Mouse (Mus musculus) C2C12 (cell line): Measurements from ENCODE around the gene Slc6a2. TPM values are rescaled to one million over a fixed set of nuclear protein-coding genes. Genes with fewer than 3 reads are reported as not detected.

Experiments used
- H3K27me3 ChIP-seq: one replicate; pipeline ENCODE4 v1.6.1; 2011; ENCODE audit not compliant: control insufficient read depth, insufficient read depth, insufficient read length
- H3K36me3 ChIP-seq: one replicate; pipeline ENCODE4 v1.6.1; 2011; ENCODE audit not compliant: control insufficient read depth, insufficient read depth
- H3K4me3 ChIP-seq: one replicate; pipeline ENCODE4 v1.5.1; 2011; ENCODE audit warnings: mild to moderate bottlenecking, control low read depth; ENCODE audit not compliant: poor library complexity, insufficient read depth, severe bottlenecking
- H3K79me2 ChIP-seq: one replicate; pipeline ENCODE4 v1.6.1; 2011; ENCODE audit not compliant: control insufficient read depth, insufficient read depth
- H3K79me3 ChIP-seq: one replicate; pipeline ENCODE4 v1.6.1; 2011; ENCODE audit warnings: low read depth, control low read depth
- H3ac ChIP-seq: one replicate; pipeline ENCODE3; 2011; ENCODE audit warnings: low read depth; ENCODE audit not compliant: control insufficient read depth, insufficient read length
- CEBPB ChIP-seq: IDR thresholded peaks from one replicate; pipeline ENCODE4 v1.6.1; 2011; ENCODE audit warnings: low read depth, mild to moderate bottlenecking, control low read depth, moderate library complexity
- CTCF ChIP-seq: IDR thresholded peaks from one replicate; pipeline ENCODE4 v1.5.1; 2011; ENCODE audit not compliant: control insufficient read depth, insufficient read depth, insufficient read length
- FOSL1 ChIP-seq: IDR thresholded peaks from one replicate; pipeline ENCODE4 v1.8.0; 2011; ENCODE audit warnings: mild to moderate bottlenecking, low read length; ENCODE audit not compliant: poor library complexity, insufficient read depth, severe bottlenecking
- MAX ChIP-seq: IDR thresholded peaks from one replicate; pipeline ENCODE4 v1.6.1; 2011; ENCODE audit warnings: mild to moderate bottlenecking, control low read depth
- MYOD1 ChIP-seq: IDR thresholded peaks from one replicate; pipeline ENCODE4 v1.6.1; 2011; ENCODE audit warnings: low read depth; ENCODE audit not compliant: control insufficient read depth, insufficient read length
- MYOG ChIP-seq: IDR thresholded peaks from one replicate; pipeline ENCODE4 v1.6.1; 2011; ENCODE audit not compliant: control insufficient read depth, insufficient read length; ENCODE audit errors: extremely low read depth
- USF1 ChIP-seq: IDR thresholded peaks from one replicate; pipeline ENCODE4 v1.6.1; 2011; ENCODE audit warnings: low read depth, mild to moderate bottlenecking, control low read depth, moderate library complexity
- polyA plus RNA-seq: library from polyadenylated mRNA; unstranded; fragments of >200 nt; fragmentation: generic; extraction: Trizol; gene quantifications from one replicate; pipeline ENCODE4 v1.2.1, GENCODE M21; 2012; ENCODE audit warnings: missing spikeins

The Slc6a2 gene
- polyA plus RNA-seq, 1 experiment: not detected

DNA sequence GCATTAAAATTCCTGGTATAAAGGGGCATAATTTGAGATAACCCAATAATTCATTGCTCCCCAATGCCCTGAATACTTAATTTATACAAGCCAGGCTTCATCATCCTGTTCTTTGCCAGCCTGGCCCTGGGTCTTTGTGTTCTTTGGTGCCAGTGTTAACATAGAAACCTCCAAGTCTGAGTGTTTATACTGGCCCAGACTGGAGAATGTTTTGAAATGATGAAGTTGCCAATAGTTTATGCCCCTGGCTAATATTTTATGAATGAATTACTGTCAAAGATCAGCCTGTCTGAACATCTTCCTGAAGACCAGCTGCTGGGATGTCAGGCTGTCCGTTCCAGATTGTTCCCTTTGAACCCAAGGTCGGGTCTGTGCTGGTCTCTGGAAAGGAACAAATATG, 4.7 kb downstream of the Slc6a2 start:
- no peaks in the 10 kb centered on the region for H3K36me3 ChIP-seq
- H3K79me2 ChIP-seq: no peaks in the 10 kb centered on the region
- H3K27me3 ChIP-seq: peaks cover 11% of the 10 kb centered on the region
- no peak for TF ChIP-seq CEBPB
- no peak for TF ChIP-seq FOSL1
- no peak for TF ChIP-seq MYOD1
- TF ChIP-seq CTCF: no peak
- no peak for TF ChIP-seq MAX
- no peak for TF ChIP-seq USF1
- TF ChIP-seq MYOG: no peak
- H3ac ChIP-seq: no peak overlapping the region
- H3K79me3 ChIP-seq: no peaks in the 10 kb centered on the region
- H3K4me3 ChIP-seq: no peak overlapping the region

DNA sequence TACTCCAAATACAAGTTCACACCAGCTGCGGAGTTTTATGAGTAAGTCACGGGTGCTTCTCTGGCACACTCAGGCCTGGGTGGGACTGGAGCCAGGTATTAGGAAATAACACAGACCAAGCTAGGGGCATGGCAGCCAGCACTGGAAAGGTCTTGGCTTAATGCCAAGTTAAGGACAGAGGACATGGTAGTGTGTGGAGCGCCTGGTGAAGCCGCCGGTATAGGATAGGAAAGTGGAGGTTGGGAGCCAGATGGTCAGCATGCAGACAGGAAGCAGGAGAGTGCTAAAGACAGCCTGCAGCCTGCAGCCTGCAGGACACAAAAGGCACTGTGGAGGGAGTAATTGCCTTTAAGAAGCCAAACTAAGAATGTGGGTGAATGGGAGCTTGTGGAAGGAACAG, 13.1 kb downstream of the Slc6a2 start:
- no peaks in the 10 kb centered on the region for H3K36me3 ChIP-seq
- TF ChIP-seq USF1: no peak
- no peak for TF ChIP-seq CEBPB
- no peak for TF ChIP-seq MAX
- TF ChIP-seq CTCF: no peak
- no peak for TF ChIP-seq MYOG
- no peak for TF ChIP-seq MYOD1
- TF ChIP-seq FOSL1: no peak
- H3K27me3 ChIP-seq: no peaks in the 10 kb centered on the region
- H3K4me3 ChIP-seq: no peak overlapping the region
- no peaks in the 10 kb centered on the region for H3K79me2 ChIP-seq
- H3ac ChIP-seq: no peak overlapping the region
- H3K79me3 ChIP-seq: no peaks in the 10 kb centered on the region

DNA sequence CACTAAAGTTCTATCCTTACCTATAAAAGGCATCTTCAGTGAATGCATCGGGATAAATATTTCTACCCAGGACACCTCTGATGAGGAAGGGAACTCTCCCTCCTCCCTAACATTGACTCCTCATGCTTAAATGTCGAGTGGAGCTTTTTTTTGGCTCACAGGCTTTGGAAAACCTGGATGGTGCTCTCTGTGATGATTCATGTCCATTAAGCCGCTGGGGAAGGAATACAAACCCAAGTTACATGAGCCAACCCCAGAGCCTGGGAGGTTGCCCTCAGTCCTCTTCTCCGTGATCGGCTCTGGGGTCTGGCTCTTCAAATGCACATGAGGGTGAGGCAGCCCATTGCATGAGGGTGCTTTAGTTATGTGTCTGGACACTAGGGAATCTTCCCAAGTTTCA, 16.8 kb downstream of the Slc6a2 start:
- no peak for TF ChIP-seq MYOG
- no peak for TF ChIP-seq CTCF
- no peak for TF ChIP-seq CEBPB
- TF ChIP-seq FOSL1: no peak
- no peak for TF ChIP-seq MAX
- no peak for TF ChIP-seq MYOD1
- TF ChIP-seq USF1: no peak
- no peaks in the 10 kb centered on the region for H3K27me3 ChIP-seq
- H3K79me3 ChIP-seq: no peaks in the 10 kb centered on the region
- H3K36me3 ChIP-seq: no peaks in the 10 kb centered on the region
- no peaks in the 10 kb centered on the region for H3K79me2 ChIP-seq
- H3K4me3 ChIP-seq: no peak overlapping the region
- H3ac ChIP-seq: no peak overlapping the region

DNA sequence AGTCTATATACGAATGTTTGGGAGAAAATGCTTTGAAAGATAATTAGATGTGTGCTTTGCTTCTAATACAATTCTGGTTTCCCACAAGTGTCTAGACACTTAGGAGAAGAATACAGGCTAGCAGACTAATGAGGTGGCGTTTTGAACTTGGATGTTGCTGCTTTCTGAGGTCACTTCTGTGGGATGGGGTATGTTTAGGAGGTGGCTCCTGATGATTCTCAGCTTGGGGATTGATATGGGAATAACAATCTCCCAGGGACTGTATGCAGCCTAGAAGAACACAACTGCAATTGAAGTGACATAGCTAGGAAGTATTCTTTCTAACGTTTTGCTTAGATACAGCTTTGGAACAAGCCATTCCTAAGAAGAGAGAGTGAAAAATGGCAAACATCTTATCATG, 22.6 kb downstream of the Slc6a2 start:
- no peak overlapping the region for H3K4me3 ChIP-seq
- H3K27me3 ChIP-seq: no peaks in the 10 kb centered on the region
- H3ac ChIP-seq: no peak overlapping the region
- no peaks in the 10 kb centered on the region for H3K79me3 ChIP-seq
- no peaks in the 10 kb centered on the region for H3K79me2 ChIP-seq
- H3K36me3 ChIP-seq: no peaks in the 10 kb centered on the region
- TF ChIP-seq MYOG (no peak), USF1 (no peak)

DNA sequence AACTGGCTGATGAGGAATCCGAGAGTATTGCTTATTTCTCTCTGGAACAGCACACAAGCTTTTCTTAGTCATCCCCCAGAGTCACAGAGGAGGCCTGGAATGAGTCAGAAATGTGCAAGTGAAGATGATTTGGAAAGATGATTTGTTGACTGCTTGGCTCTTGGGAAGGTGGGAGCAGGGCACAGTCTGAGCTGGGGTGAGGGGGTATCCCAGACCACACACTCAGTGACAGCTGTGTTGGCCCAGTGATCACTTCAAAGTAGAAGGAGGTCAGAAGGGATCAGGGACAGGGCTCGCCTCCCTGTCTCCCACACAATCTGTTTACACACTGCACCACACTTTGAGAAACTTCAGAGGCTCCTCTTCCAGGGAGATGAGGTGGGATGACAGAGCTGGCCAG, 24.5 kb downstream of the Slc6a2 start:
- no peaks in the 10 kb centered on the region for H3K79me3 ChIP-seq
- TF ChIP-seq CEBPB: no peak
- no peak for TF ChIP-seq CTCF
- no peak for TF ChIP-seq MYOD1
- TF ChIP-seq FOSL1: no peak
- TF ChIP-seq MAX: no peak
- TF ChIP-seq USF1: no peak
- no peak for TF ChIP-seq MYOG
- H3ac ChIP-seq: no peak overlapping the region
- H3K27me3 ChIP-seq: no peaks in the 10 kb centered on the region
- H3K79me2 ChIP-seq: no peaks in the 10 kb centered on the region
- no peaks in the 10 kb centered on the region for H3K36me3 ChIP-seq
- no peak overlapping the region for H3K4me3 ChIP-seq

DNA sequence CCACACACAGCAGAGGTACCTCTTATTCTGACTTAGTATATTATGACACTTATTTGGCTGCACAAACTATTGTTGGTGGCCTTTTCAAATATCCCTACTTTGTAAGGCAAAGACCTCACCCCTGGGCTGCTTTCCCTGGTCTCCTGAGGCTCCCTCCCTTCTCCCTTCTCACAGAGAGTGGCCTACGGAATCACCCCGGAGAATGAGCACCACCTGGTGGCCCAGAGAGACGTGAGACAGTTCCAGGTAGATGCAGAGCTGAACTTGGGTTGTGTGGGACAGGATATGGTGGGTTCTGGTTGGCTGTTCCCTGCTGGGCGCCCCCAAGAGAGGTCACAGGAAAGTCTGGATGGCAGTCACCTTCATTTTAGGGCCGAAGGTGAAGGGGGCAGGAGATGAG, 37.0 kb downstream of the Slc6a2 start:
- TF ChIP-seq MYOD1 (no peak), CTCF (peak; percentile 20)
- H3K27me3 ChIP-seq: no peaks in the 10 kb centered on the region
- no peak overlapping the region for H3ac ChIP-seq

More for the DNA sequence above, 37.0 kb downstream of the Slc6a2 start:
- no peak overlapping the region for H3K4me3 ChIP-seq
- no peaks in the 10 kb centered on the region for H3K79me3 ChIP-seq
- H3K36me3 ChIP-seq: no peaks in the 10 kb centered on the region
- H3K79me2 ChIP-seq: no peaks in the 10 kb centered on the region
